Mouse (Mus musculus): ENCODE results near the gene Gm20661. TPM values are rescaled to one million over a fixed set of nuclear protein-coding genes. Genes with fewer than 3 reads are reported as not detected.
A peak's percentile ranks its signal among the peaks of the same experiment; 100 is the strongest.

Gm20661 gene
- total and polyA plus RNA-seq, 3 experiments = 1.2 TPM; not detected in 2

- peak; percentile 80 to 81 for DNase-seq
- no peaks in the 10 kb centered on the region for H3K79me2 ChIP-seq (replicated peaks; ENCODE audit: control insufficient read depth, insufficient read depth, low read length)
- no peak overlapping the region for H3K9ac ChIP-seq (ENCODE audit: low read depth, low read length)
- intact Hi-C loops (cut with DNase I) = loop anchor here (1.0 to 5.0 kb wide), 5 partner anchors 23 to 105 kb away; partner anchors contain the start of genes Amigo3 and Ip6k1
- H3K4me1 ChIP-seq (ENCODE audit: control insufficient read depth, insufficient read depth, low read length) = peaks cover 13% of the 10 kb centered on the region
- H3K27me3 ChIP-seq (ENCODE audit: control insufficient read depth, insufficient read depth, low read length) = no peaks in the 10 kb centered on the region
- H3K36me3 ChIP-seq (ENCODE audit: control insufficient read depth, insufficient read depth, low read length) = no peaks in the 10 kb centered on the region
- peak overlapping the region; percentile 45; the same call in 1 of the 2 replicates for H3K27ac ChIP-seq
- TF ChIP-seq POLR2A (IDR thresholded peaks at IDR 0.05; ENCODE audit: insufficient read depth, low read depth, low read length) = 0 out of 2 replicates have a peak, but pooled peaks have one; percentile 36
- TF ChIP-seq CTCF (IDR thresholded peaks at IDR 0.05) = peak; percentile 99
- TF ChIP-seq EP300 (IDR thresholded peaks at IDR 0.05; ENCODE audit: insufficient read depth, low read depth, low read length) = peak; percentile 99
- 8% methylated on average over 5 of the region's 5 CpGs for WGBS
- H3K4me3 ChIP-seq = no peak overlapping the region
Measured at GRCm38 (mm10) chr9:107963700-107964099, 19.2 kb upstream of the Gm20661 start.

GRCm38 (mm10) chr9:107964681-107965080 is 18.2 kb upstream of the Gm20661 start:
- no peaks in the 10 kb centered on the region for H3K27me3 ChIP-seq (ENCODE audit: control insufficient read depth, insufficient read depth, low read length)
- no peak overlapping the region for H3K9ac ChIP-seq (ENCODE audit: low read depth, low read length)
- no peak overlapping the region for H3K4me3 ChIP-seq
- H3K4me1 ChIP-seq (ENCODE audit: control insufficient read depth, insufficient read depth, low read length) = peaks cover 13% of the 10 kb centered on the region
- no peaks in the 10 kb centered on the region for H3K36me3 ChIP-seq (ENCODE audit: control insufficient read depth, insufficient read depth, low read length)
- H3K27ac ChIP-seq = no peak overlapping the region; the same call in 1 of the 2 replicates
- WGBS = 81% methylated on average over 9 of the region's 9 CpGs
- DNase-seq = no peak
- TF ChIP-seq CTCF (IDR thresholded peaks at IDR 0.05) = no peak
- no peak for TF ChIP-seq EP300 (IDR thresholded peaks at IDR 0.05; ENCODE audit: insufficient read depth, low read depth, low read length)
- TF ChIP-seq POLR2A (IDR thresholded peaks at IDR 0.05; ENCODE audit: insufficient read depth, low read depth, low read length) = no peak
- no peaks in the 10 kb centered on the region for H3K79me2 ChIP-seq (replicated peaks; ENCODE audit: control insufficient read depth, insufficient read depth, low read length)
- intact Hi-C loops (cut with DNase I) = loop anchor here (5.0 kb wide), 1 partner anchor 38 kb away; the partner anchor contains the start of gene Ip6k1

- Histone ChIP-seq H3K27me3 (ENCODE audit: control insufficient read depth, insufficient read depth, low read length) (no peaks in the 10 kb centered on the region), H3K4me3 (no peak overlapping the region), H3K9ac (ENCODE audit: low read depth, low read length) (no peak overlapping the region), H3K27ac (peak overlapping the region; percentile 66), H3K36me3 (ENCODE audit: control insufficient read depth, insufficient read depth, low read length) (no peaks in the 10 kb centered on the region), H3K4me1 (ENCODE audit: control insufficient read depth, insufficient read depth, low read length) (peaks cover 13% of the 10 kb centered on the region), H3K79me2 (replicated peaks; ENCODE audit: control insufficient read depth, insufficient read depth, low read length) (no peaks in the 10 kb centered on the region)
- TF ChIP-seq EP300 (IDR thresholded peaks at IDR 0.05; ENCODE audit: insufficient read depth, low read depth, low read length) = 0 out of 2 replicates have a peak, but pooled peaks have one; percentile 23
- no peak for TF ChIP-seq CTCF (IDR thresholded peaks at IDR 0.05)
- TF ChIP-seq POLR2A (IDR thresholded peaks at IDR 0.05; ENCODE audit: insufficient read depth, low read depth, low read length) = peak; percentile 59
- intact Hi-C loops (cut with DNase I) = no loop called here
- 46% methylated on average over 10 of the region's 10 CpGs for WGBS
- DNase-seq = no peak
Measured at GRCm38 (mm10) chr9:107966676-107967075, 16.2 kb upstream of the Gm20661 start.

GRCm38 (mm10) chr9:107967437-107967836 is 15.4 kb upstream of the Gm20661 start:
- Histone ChIP-seq H3K36me3 (ENCODE audit: control insufficient read depth, insufficient read depth, low read length) (no peaks in the 10 kb centered on the region), H3K4me3 (no peak overlapping the region), H3K4me1 (ENCODE audit: control insufficient read depth, insufficient read depth, low read length) (peaks cover 18% of the 10 kb centered on the region), H3K79me2 (replicated peaks; ENCODE audit: control insufficient read depth, insufficient read depth, low read length) (no peaks in the 10 kb centered on the region), H3K27me3 (ENCODE audit: control insufficient read depth, insufficient read depth, low read length) (no peaks in the 10 kb centered on the region), H3K9ac (ENCODE audit: low read depth, low read length) (no peak overlapping the region), H3K27ac (peak overlapping the region; percentile 66)
- DNase-seq = no peak
- intact Hi-C loops (cut with DNase I) = no loop called here
- TF ChIP-seq EP300 (IDR thresholded peaks at IDR 0.05; ENCODE audit: insufficient read depth, low read depth, low read length) = no peak
- no peak for TF ChIP-seq CTCF (IDR thresholded peaks at IDR 0.05)
- no peak for TF ChIP-seq POLR2A (IDR thresholded peaks at IDR 0.05; ENCODE audit: insufficient read depth, low read depth, low read length)
- WGBS = 54% methylated on average over 6 of the region's 6 CpGs

- intact Hi-C loops (cut with DNase I) = no loop called here
- no peaks in the 10 kb centered on the region for H3K27me3 ChIP-seq (ENCODE audit: control insufficient read depth, insufficient read depth, low read length)
- H3K9ac ChIP-seq (ENCODE audit: low read depth, low read length) = no peak overlapping the region
- no peak for DNase-seq
- TF ChIP-seq EP300 (IDR thresholded peaks at IDR 0.05; ENCODE audit: insufficient read depth, low read depth, low read length) = no peak
- H3K27ac ChIP-seq = no peak overlapping the region; the same call in 1 of the 2 replicates
- 92% methylated on average over 7 of the region's 7 CpGs for whole genome bisulfite sequencing
- no peaks in the 10 kb centered on the region for H3K36me3 ChIP-seq (ENCODE audit: control insufficient read depth, insufficient read depth, low read length)
- H3K4me3 ChIP-seq = no peak overlapping the region
- H3K4me1 ChIP-seq (ENCODE audit: control insufficient read depth, insufficient read depth, low read length) = peaks cover 17% of the 10 kb centered on the region
- H3K79me2 ChIP-seq (replicated peaks; ENCODE audit: control insufficient read depth, insufficient read depth, low read length) = no peaks in the 10 kb centered on the region
Measured at GRCm38 (mm10) chr9:107968531-107968930, 14.3 kb upstream of the Gm20661 start.

- Histone ChIP-seq H3K27ac (no peak overlapping the region), H3K4me3 (no peak overlapping the region), H3K4me1 (ENCODE audit: control insufficient read depth, insufficient read depth, low read length) (peaks cover 19% of the 10 kb centered on the region), H3K9ac (ENCODE audit: low read depth, low read length) (no peak overlapping the region), H3K79me2 (replicated peaks; ENCODE audit: control insufficient read depth, insufficient read depth, low read length) (no peaks in the 10 kb centered on the region), H3K36me3 (ENCODE audit: control insufficient read depth, insufficient read depth, low read length) (no peaks in the 10 kb centered on the region), H3K27me3 (ENCODE audit: control insufficient read depth, insufficient read depth, low read length) (no peaks in the 10 kb centered on the region)
- 78% methylated on average over 5 of the region's 5 CpGs for WGBS
- no peak for TF ChIP-seq EP300 (IDR thresholded peaks at IDR 0.05; ENCODE audit: insufficient read depth, low read depth, low read length)
- no peak for TF ChIP-seq POLR2A (IDR thresholded peaks at IDR 0.05; ENCODE audit: insufficient read depth, low read depth, low read length)
- no peak for TF ChIP-seq CTCF (IDR thresholded peaks at IDR 0.05)
- intact Hi-C loops (cut with DNase I) = no loop called here
- DNase-seq = no peak
Measured at GRCm38 (mm10) chr9:107970311-107970710, 12.5 kb upstream of the Gm20661 start.

Data from heart, adult 2 months (tissue).